Mouse (Mus musculus) C2C12 (cell line): ENCODE data around the gene Gstp2.

Experiments used
- CEBPB ChIP-seq: IDR thresholded peaks from one replicate; pipeline ENCODE4 v1.6.1; 2011; ENCODE audit warnings: low read depth, mild to moderate bottlenecking, control low read depth, moderate library complexity
- CTCF ChIP-seq: IDR thresholded peaks from one replicate; pipeline ENCODE4 v1.5.1; 2011; ENCODE audit not compliant: control insufficient read depth, insufficient read depth, insufficient read length
- USF1 ChIP-seq: IDR thresholded peaks from one replicate; pipeline ENCODE4 v1.6.1; 2011; ENCODE audit warnings: low read depth, mild to moderate bottlenecking, control low read depth, moderate library complexity

DNA sequence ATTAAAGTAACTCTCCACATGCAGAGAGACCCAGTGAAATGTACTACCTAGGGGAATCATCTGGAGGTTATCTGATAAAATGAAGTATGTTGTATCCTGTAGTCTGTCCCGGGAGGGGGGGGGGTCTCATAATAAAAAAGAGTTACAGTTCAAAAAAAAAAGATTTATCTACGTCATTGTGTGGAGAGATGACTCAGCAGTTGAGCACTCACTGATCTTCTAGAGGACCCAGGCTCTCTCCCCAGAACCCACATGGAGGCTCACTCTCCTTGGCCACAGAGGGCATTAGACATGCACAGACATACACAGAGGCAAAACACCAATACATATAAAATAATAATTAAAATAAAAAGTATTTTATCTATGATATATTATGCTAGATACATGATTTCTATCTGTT lies 45.6 kb upstream of the Gstp2 start:
- TF ChIP-seq CTCF (no peak), CEBPB (no peak), USF1 (no peak)
